ENCODE assay signal across 22 mouse cellular contexts in the genomic region with DNA sequence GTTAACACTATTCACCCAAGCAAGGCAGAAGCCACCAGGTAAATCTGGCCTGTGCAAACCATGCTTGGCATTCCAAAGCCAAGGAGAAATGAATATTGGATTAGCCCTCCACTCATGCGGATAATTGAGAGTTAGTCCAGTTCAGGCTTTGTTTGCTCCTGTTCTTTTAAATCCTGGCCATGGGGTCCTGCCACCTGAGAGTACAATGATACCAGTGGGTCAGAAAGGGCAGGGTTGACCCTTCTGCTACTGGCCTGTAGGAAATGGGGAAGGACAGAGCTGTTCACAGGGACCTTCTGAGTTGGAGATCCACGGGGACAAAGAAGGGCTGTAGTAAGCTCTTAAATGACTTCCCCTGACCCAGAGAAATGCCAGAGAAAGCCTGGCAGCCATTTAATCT.
DNase-seq lines count a peak whose midpoint lies in the region; ATAC-seq lines count a peak whose summit lies in the region.
"Had no signal": no experiment of that assay in that cellular context is flagged by ENCODE, and none has a peak within 500 bp of the region (broad histone marks: within the 10 kb centered on the region; RNA-seq: fewer than 3 reads in every experiment).

No protein-coding gene starts in this region.

- no peak overlapping the region for H3K4me3 ChIP-seq in midbrain, embryonic 10.5 days
- H3K4me3 ChIP-seq in midbrain, embryonic 16.5 days (ENCODE audit: low read depth, low read length): no peak overlapping the region
- H3K4me3 ChIP-seq in limb, embryonic 10.5 days: no peak overlapping the region
- H3K4me3 ChIP-seq: embryonic facial prominence, embryonic 12.5 days; embryonic facial prominence, embryonic 15.5 days; forebrain, embryonic 15.5 days; heart, adult 2 months; hindbrain, embryonic 12.5 days; hindbrain, embryonic 15.5 days had no signal

- no peaks in the 10 kb centered on the region for H3K36me3 ChIP-seq in midbrain, embryonic 10.5 days
- no peaks in the 10 kb centered on the region for H3K36me3 ChIP-seq in midbrain, embryonic 16.5 days (ENCODE audit: control insufficient read depth, insufficient read depth, low read length)
- H3K36me3 ChIP-seq in limb, embryonic 10.5 days: no peaks in the 10 kb centered on the region
- H3K36me3 ChIP-seq: embryonic facial prominence, embryonic 12.5 days; embryonic facial prominence, embryonic 15.5 days; forebrain, embryonic 15.5 days; hindbrain, embryonic 12.5 days; hindbrain, embryonic 15.5 days had no signal

- no peak for DNase-seq in midbrain, embryonic 10.5 days (ENCODE audit: low spot score)
- DNase-seq in R1 (ENCODE audit: low read depth, low spot score) (peak; percentile 23), adipocyte (ENCODE audit: low spot score) (no peak)
- DNase-seq in limb, embryonic 10.5 days (ENCODE audit: low spot score): peak; percentile 22
- DNase-seq in adrenal gland, adult (ENCODE audit: inconsistent age in 2 of 2, low spot score in 1 of 2): no peak
- DNase-seq: adrenal gland, adult 2 months; adrenal gland, postnatal 14 days; cerebellum, adult 11 months; cerebellum, adult 2 months; cerebellum, adult 9-11 months; cerebellum, postnatal 25 days; gastrocnemius, postnatal 25 days; heart, adult 2 months had no signal

- no peaks in the 10 kb centered on the region for H3K9me3 ChIP-seq in midbrain, embryonic 10.5 days (replicated peaks)
- no peaks in the 10 kb centered on the region for H3K9me3 ChIP-seq in midbrain, embryonic 16.5 days (replicated peaks; ENCODE audit: control insufficient read depth, low read length, poor library complexity, severe bottlenecking)
- no peaks in the 10 kb centered on the region for H3K9me3 ChIP-seq in limb, embryonic 10.5 days (replicated peaks)
- H3K9me3 ChIP-seq: embryonic facial prominence, embryonic 12.5 days; embryonic facial prominence, embryonic 15.5 days; forebrain, embryonic 15.5 days; hindbrain, embryonic 12.5 days; hindbrain, embryonic 15.5 days had no signal

- peaks cover 23% of the 10 kb centered on the region for H3K4me1 ChIP-seq in midbrain, embryonic 10.5 days
- H3K4me1 ChIP-seq in midbrain, embryonic 16.5 days (ENCODE audit: control insufficient read depth, insufficient read depth, low read length): no peaks in the 10 kb centered on the region
- peaks cover 4% of the 10 kb centered on the region; the same call in 1 of the 2 replicates for H3K4me1 ChIP-seq in limb, embryonic 10.5 days
- H3K4me1 ChIP-seq: embryonic facial prominence, embryonic 12.5 days; embryonic facial prominence, embryonic 15.5 days; hindbrain, embryonic 12.5 days; hindbrain, embryonic 15.5 days had no signal

- no peak overlapping the region for H3K4me2 ChIP-seq in midbrain, embryonic 16.5 days (ENCODE audit: low read length)
- H3K4me2 ChIP-seq: embryonic facial prominence, embryonic 12.5 days; embryonic facial prominence, embryonic 15.5 days; forebrain, embryonic 15.5 days; heart, embryonic 11.5 days; hindbrain, embryonic 12.5 days; hindbrain, embryonic 15.5 days had no signal

- no peaks in the 10 kb centered on the region for H3K27me3 ChIP-seq in midbrain, embryonic 10.5 days (ENCODE audit: low read depth, poor library complexity, severe bottlenecking)
- no peaks in the 10 kb centered on the region for H3K27me3 ChIP-seq in midbrain, embryonic 16.5 days (ENCODE audit: control insufficient read depth, insufficient read depth, low read depth, low read length)
- H3K27me3 ChIP-seq in limb, embryonic 10.5 days (ENCODE audit: low read depth, poor library complexity, severe bottlenecking): no peaks in the 10 kb centered on the region
- H3K27me3 ChIP-seq: embryonic facial prominence, embryonic 12.5 days; embryonic facial prominence, embryonic 15.5 days; forebrain, embryonic 15.5 days; hindbrain, embryonic 12.5 days; hindbrain, embryonic 15.5 days had no signal

- H3K9ac ChIP-seq in midbrain, embryonic 16.5 days (ENCODE audit: low read depth, low read length): no peak overlapping the region
- H3K9ac ChIP-seq: embryonic facial prominence, embryonic 12.5 days; embryonic facial prominence, embryonic 15.5 days; forebrain, embryonic 15.5 days; hindbrain, embryonic 12.5 days; hindbrain, embryonic 15.5 days had no signal

- ATAC-seq in midbrain, embryonic 16.5 days: no peak
- ATAC-seq: activated CD4-positive, CD25-positive, alpha-beta regulatory T cell, adult 4 months; CD4-positive, CD25-positive, alpha-beta regulatory T cell, adult 4 months; forebrain, embryonic 15.5 days had no signal

- H3K27ac ChIP-seq in midbrain, embryonic 10.5 days (replicated peaks): peak overlapping the region; percentile 33; the same call in 1 of the 2 replicates
- H3K27ac ChIP-seq in midbrain, embryonic 16.5 days (ENCODE audit: low read length): no peak overlapping the region
- H3K27ac ChIP-seq in limb, embryonic 10.5 days: no peak overlapping the region
- H3K27ac ChIP-seq: embryonic facial prominence, embryonic 12.5 days; embryonic facial prominence, embryonic 15.5 days; forebrain, embryonic 15.5 days; heart, adult 2 months; hindbrain, embryonic 12.5 days; hindbrain, embryonic 15.5 days had no signal

- WGBS in midbrain, embryonic 10.5 days: 42% methylated on average over 2 of the region's 2 CpGs
- 40% methylated on average over 2 of the region's 2 CpGs for WGBS in midbrain, embryonic 16.5 days
- 74% methylated on average over 2 of the region's 2 CpGs for WGBS in limb, embryonic 10.5 days

Comparison
In these comparisons a context has a peak if more than half of its experiments do, and no peak if none do; other contexts are left out.
1. DNase-seq: peak in R1 (single experiment) and limb, embryonic 10.5 days (single experiment); none in midbrain, embryonic 10.5 days (single experiment), adipocyte (single experiment) and adrenal gland, adult (0 of 2).